ENCODE assay signal across 8 mouse cellular contexts in genomic region chr4:91399510-91400196, GRCm38 (mm10). TPM values are rescaled to one million over a fixed set of nuclear protein-coding genes. Genes with fewer than 3 reads are reported as not detected.
DNase-seq lines count a peak whose midpoint lies in the region; TF ChIP-seq lines count a peak whose summit lies in the region.

No protein-coding gene starts in this region.

- intact Hi-C loops in heart, postnatal 10 days (cut with DNase I): no loop called here
- intact Hi-C loops in gastrocnemius, postnatal 36 days (cut with DNase I): no loop called here
- intact Hi-C loops in left cerebral cortex, postnatal 36 days (cut with DNase I): no loop called here

- H3K4me3 ChIP-seq in heart, embryonic 10.5 days: peak overlapping the region; percentile 60
- H3K4me3 ChIP-seq in E14TG2a.4 (replicated peaks; ENCODE audit: low read length): peak overlapping the region; percentile 80
- peak overlapping the region; percentile 56 for H3K4me3 ChIP-seq in forebrain, embryonic 10.5 days

- peaks cover 21% of the 10 kb centered on the region for H3K27me3 ChIP-seq in heart, embryonic 10.5 days (ENCODE audit: insufficient read depth, poor library complexity, severe bottlenecking)
- peaks cover 21% of the 10 kb centered on the region for H3K27me3 ChIP-seq in E14TG2a.4 (ENCODE audit: insufficient read depth, low read length)
- H3K27me3 ChIP-seq in forebrain, embryonic 10.5 days (ENCODE audit: poor library complexity, severe bottlenecking): peaks cover 41% of the 10 kb centered on the region

- no peaks in the 10 kb centered on the region for H3K9me3 ChIP-seq in heart, embryonic 10.5 days
- H3K9me3 ChIP-seq in E14TG2a.4 (ENCODE audit: low read length): no peaks in the 10 kb centered on the region
- no peaks in the 10 kb centered on the region for H3K9me3 ChIP-seq in forebrain, embryonic 10.5 days

- no peaks in the 10 kb centered on the region for H3K36me3 ChIP-seq in heart, embryonic 10.5 days
- no peaks in the 10 kb centered on the region for H3K36me3 ChIP-seq in E14TG2a.4 (ENCODE audit: insufficient read depth, low read length)
- no peaks in the 10 kb centered on the region for H3K36me3 ChIP-seq in forebrain, embryonic 10.5 days (replicated peaks)

- peaks cover 5% of the 10 kb centered on the region for H3K4me1 ChIP-seq in heart, embryonic 10.5 days
- H3K4me1 ChIP-seq in E14TG2a.4 (replicated peaks; ENCODE audit: low read depth, low read length): peaks cover 19% of the 10 kb centered on the region
- H3K4me1 ChIP-seq in forebrain, embryonic 10.5 days: peaks cover 18% of the 10 kb centered on the region

- WGBS in heart, embryonic 10.5 days: under 1% methylated on average over 17 of the region's 17 CpGs
- under 1% methylated on average over 17 of the region's 17 CpGs for WGBS in forebrain, embryonic 10.5 days

- TF ChIP-seq CTCF in E14TG2a.4 (conservative IDR thresholded peaks at IDR 0.05; ENCODE audit: low read length): no peak

- no peak for DNase-seq in heart, embryonic 10.5 days (ENCODE audit: low spot score)
- DNase-seq in heart, postnatal 10 days: no peak
- peak; percentile 64 for DNase-seq in forebrain, embryonic 10.5 days (ENCODE audit: extremely low spot score, low spot score)
- DNase-seq in mesoderm, embryonic 11.5 days (ENCODE audit: low read depth, low spot score): peak; percentile 78
- no peak for DNase-seq in gastrocnemius, postnatal 36 days
- DNase-seq in urinary bladder, postnatal 14 days (ENCODE audit: low spot score): no peak
- no peak for DNase-seq in left cerebral cortex, postnatal 36 days (ENCODE audit: low spot score in 2 of 2)

- H3K27ac ChIP-seq in heart, embryonic 10.5 days: no peak overlapping the region
- peak overlapping the region; percentile 80 for H3K27ac ChIP-seq in forebrain, embryonic 10.5 days

RNA-seq across cellular contexts. Expression of gene Elavl2, which starts 0.9 kb away (rescaled TPM):
- 1.8 and 2.5 TPM in 2 replicates for polyA plus RNA-seq in heart, embryonic 10.5 days (2016; fragmentation: Nextera tagmentation; extraction: Ambion mirVana)
- total RNA-seq in heart, postnatal 10 days (2021): 1 to 10 TPM; 1.2 to 2.9 TPM
- polyA plus RNA-seq in forebrain, embryonic 10.5 days (2016; fragmentation: Nextera tagmentation; extraction: Ambion mirVana): 29.5 and 32.5 TPM in 2 replicates
- under 1 TPM; 0.12 to 0.20 TPM for total RNA-seq in gastrocnemius, postnatal 36 days (2021)
- total RNA-seq in left cerebral cortex, postnatal 36 days (2021): 100 to 1,000 TPM; 101 to 115 TPM

Comparison
In these comparisons a context has a peak if more than half of its experiments do, and no peak if none do; other contexts are left out.
1. DNase-seq: peak in forebrain, embryonic 10.5 days (single experiment) and mesoderm, embryonic 11.5 days (single experiment); none in heart, embryonic 10.5 days (single experiment), heart, postnatal 10 days (0 of 2), gastrocnemius, postnatal 36 days (0 of 2), urinary bladder, postnatal 14 days (single experiment) and left cerebral cortex, postnatal 36 days (0 of 2).
2. RNA of gene Elavl2, which starts 0.9 kb away (total RNA-seq): 101 to 115 TPM in left cerebral cortex, postnatal 36 days; 1.2 to 2.9 TPM in heart, postnatal 10 days and 0.12 to 0.20 TPM in gastrocnemius, postnatal 36 days; every median in the first group is over 10 times any median in the second.
3. Peak in every context shown above with its lines, with median percentiles within 50 percentile points of each other: H3K4me3 ChIP-seq.